Mouse (Mus musculus) liver, embryonic 12.5 days (tissue): ENCODE results near the gene Mlh1. TPM values are rescaled to one million over a fixed set of nuclear protein-coding genes. Genes with fewer than 3 reads are reported as not detected.
A peak's percentile ranks its signal among the peaks of the same experiment; 100 is the strongest.

ENCODE experiments used
- ATAC-seq: fragments of 200-750 bp; cut with Nextera tagmentation; 2 replicates; pipeline ENCODE4 v1.8.0; 2017; ENCODE audit warnings: moderate number of reproducible peaks, mild to moderate bottlenecking, moderate library complexity
- H3K27ac ChIP-seq: fragments of 300-500 bp; sonication (generic); 2 replicates; pipeline ENCODE4 v1.5.1; 2016; ENCODE audit warnings: mild to moderate bottlenecking
- H3K27me3 ChIP-seq: fragments of 300-500 bp; sonication (generic); replicated peaks from 2 replicates; pipeline ENCODE4 v1.6.1; 2016; ENCODE audit warnings: mild to moderate bottlenecking, moderate library complexity
- H3K36me3 ChIP-seq: fragments of 300-500 bp; sonication (generic); 2 replicates; pipeline ENCODE4 v1.6.1; 2016; ENCODE audit warnings: mild to moderate bottlenecking, moderate library complexity
- H3K4me1 ChIP-seq: fragments of 300-500 bp; sonication (generic); 2 replicates; pipeline ENCODE4 v1.6.1; 2016
- H3K4me2 ChIP-seq: fragments of 300-500 bp; sonication (generic); 2 replicates; pipeline ENCODE4 v1.6.1; 2016; ENCODE audit warnings: mild to moderate bottlenecking, moderate library complexity
- H3K4me3 ChIP-seq: fragments of 300-500 bp; sonication (generic); 2 replicates; pipeline ENCODE4 v1.5.1; 2016; ENCODE audit warnings: mild to moderate bottlenecking, moderate library complexity
- H3K9ac ChIP-seq: fragments of 300-500 bp; sonication (generic); 2 replicates; pipeline ENCODE4 v1.6.1; 2016; ENCODE audit warnings: mild to moderate bottlenecking, moderate library complexity
- H3K9me3 ChIP-seq: fragments of 300-500 bp; sonication (generic); replicated peaks from 2 replicates; pipeline ENCODE4 v1.6.1; 2016; ENCODE audit warnings: mild to moderate bottlenecking, moderate library complexity
- WGBS: fragments of 180-500 bp; shearing (Covaris S2); methylation state at CpG from one replicate; pipeline ENCODE4 v1.1.7; 2016; ENCODE audit not compliant: insufficient replicate concordance; 5-methylcytosine and 5-hydroxymethylcytosine counted together
- polyA plus RNA-seq: library from polyadenylated mRNA; unstranded; fragments of >200 nt; fragmentation: Nextera tagmentation; extraction: Ambion mirVana; gene quantifications from 2 replicates; pipeline ENCODE4 v1.2.1, GENCODE M21; 2016

The Mlh1 gene
- polyA plus RNA-seq = 33.6 and 35.8 TPM in 2 replicates

- Histone ChIP-seq H3K27ac (peak within 1 kb of the TSS; percentile 99), H3K4me3 (peak within 1 kb of the TSS; percentile 92), H3K4me1 (peaks cover 58% of the 10 kb centered on the region), H3K36me3 (peaks cover 37% of the 10 kb centered on the region), H3K27me3 (no peaks in the 10 kb centered on the region), H3K9me3 (no peaks in the 10 kb centered on the region), H3K9ac (peak within 1 kb of the TSS; percentile 97), H3K4me2 (peak within 1 kb of the TSS; percentile 89)
- under 1% methylated on average over 64 of the region's 64 CpGs for WGBS
- peak; percentile 97 for ATAC-seq
Observed at GRCm38 (mm10) chr9:111271434-111272160, at the start of gene Mlh1, which contains the start of gene Epm2aip1. Gene Mlh1 (minus strand): TSS chr9:111271791. Gene Epm2aip1 (plus strand): TSS chr9:111271929.

GRCm38 (mm10) chr9:111320912-111321311 is 49.3 kb upstream of the Mlh1 start:
- Histone ChIP-seq H3K9me3 (no peaks in the 10 kb centered on the region), H3K36me3 (no peaks in the 10 kb centered on the region), H3K4me1 (no peaks in the 10 kb centered on the region), H3K9ac (no peak overlapping the region), H3K27me3 (peaks cover 10% of the 10 kb centered on the region; the same call in 1 of the 2 replicates), H3K4me2 (no peak overlapping the region), H3K4me3 (no peak overlapping the region), H3K27ac (no peak overlapping the region)
- WGBS = 61% methylated on average over 4 of the region's 4 CpGs
- no peak for ATAC-seq

- H3K9ac ChIP-seq = no peak overlapping the region
- H3K4me2 ChIP-seq = no peak overlapping the region
- ATAC-seq = no peak
- H3K4me3 ChIP-seq = no peak overlapping the region
- peaks cover 11% of the 10 kb centered on the region; the same call in 1 of the 2 replicates for H3K4me1 ChIP-seq
- 29% methylated on average over 5 of the region's 5 CpGs for WGBS
- no peaks in the 10 kb centered on the region for H3K36me3 ChIP-seq
- H3K27ac ChIP-seq = no peak overlapping the region
- 0 out of 2 replicates have a peak, but pooled peaks cover 4% of the 10 kb centered on the region for H3K9me3 ChIP-seq
- H3K27me3 ChIP-seq = peaks cover 67% of the 10 kb centered on the region
Observed at GRCm38 (mm10) chr9:111314219-111314618, 42.6 kb upstream of the Mlh1 start.

DNA sequence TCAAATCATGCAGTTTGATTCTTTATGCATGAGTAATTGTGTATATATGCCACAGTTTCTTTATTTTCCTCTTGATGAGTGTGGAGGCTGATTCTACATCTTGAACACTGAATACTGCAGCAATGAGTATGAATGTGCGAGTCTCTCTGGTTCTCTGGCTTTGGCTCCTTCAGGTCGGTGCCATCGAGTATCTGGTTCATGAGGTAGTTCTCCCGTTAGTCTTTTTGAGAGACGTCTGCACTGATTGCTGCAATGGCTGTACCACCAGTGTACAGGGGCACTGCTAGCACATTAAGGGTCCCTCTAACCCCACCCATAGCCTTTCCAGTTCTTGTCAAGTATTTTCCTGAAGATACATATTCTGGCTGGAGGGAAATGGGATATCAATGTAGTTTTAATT is 42.2 kb upstream of the Mlh1 start:
- Histone ChIP-seq H3K4me2 (no peak overlapping the region), H3K9me3 (0 out of 2 replicates have a peak, but pooled peaks cover 4% of the 10 kb centered on the region), H3K4me3 (no peak overlapping the region), H3K27ac (no peak overlapping the region), H3K36me3 (no peaks in the 10 kb centered on the region), H3K4me1 (peaks cover 11% of the 10 kb centered on the region; the same call in 1 of the 2 replicates), H3K27me3 (peaks cover 71% of the 10 kb centered on the region), H3K9ac (no peak overlapping the region)
- ATAC-seq = no peak
- 17% methylated on average over 5 of the region's 5 CpGs for WGBS

DNA sequence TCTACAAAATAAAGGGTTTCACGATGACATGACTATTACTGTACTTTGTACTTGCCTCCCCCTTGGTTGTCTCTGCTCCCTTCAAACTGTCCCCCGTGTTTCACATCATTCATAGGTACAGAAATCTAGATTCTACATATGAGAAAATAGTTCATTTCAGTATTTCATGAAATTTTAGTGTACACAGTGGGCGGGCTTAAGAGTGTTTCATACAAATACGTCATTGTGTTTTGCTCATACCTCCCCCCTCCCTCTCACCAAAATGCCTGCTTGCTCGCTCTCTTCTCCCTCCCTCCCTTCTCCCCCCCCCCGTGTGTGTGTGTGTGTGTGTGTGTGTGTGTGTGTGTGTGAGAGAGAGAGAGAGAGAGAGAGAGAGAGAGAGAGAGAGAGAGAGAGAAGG is 41.7 kb upstream of the Mlh1 start:
- H3K4me3 ChIP-seq = no peak overlapping the region
- no peak overlapping the region for H3K4me2 ChIP-seq
- H3K36me3 ChIP-seq = no peaks in the 10 kb centered on the region
- H3K9me3 ChIP-seq = 0 out of 2 replicates have a peak, but pooled peaks cover 4% of the 10 kb centered on the region
- H3K9ac ChIP-seq = no peak overlapping the region
- ATAC-seq = no peak
- peaks cover 75% of the 10 kb centered on the region for H3K27me3 ChIP-seq
- H3K27ac ChIP-seq = no peak overlapping the region
- peaks cover 11% of the 10 kb centered on the region; the same call in 1 of the 2 replicates for H3K4me1 ChIP-seq
- WGBS = 14% methylated on average over 5 of the region's 6 CpGs

DNA sequence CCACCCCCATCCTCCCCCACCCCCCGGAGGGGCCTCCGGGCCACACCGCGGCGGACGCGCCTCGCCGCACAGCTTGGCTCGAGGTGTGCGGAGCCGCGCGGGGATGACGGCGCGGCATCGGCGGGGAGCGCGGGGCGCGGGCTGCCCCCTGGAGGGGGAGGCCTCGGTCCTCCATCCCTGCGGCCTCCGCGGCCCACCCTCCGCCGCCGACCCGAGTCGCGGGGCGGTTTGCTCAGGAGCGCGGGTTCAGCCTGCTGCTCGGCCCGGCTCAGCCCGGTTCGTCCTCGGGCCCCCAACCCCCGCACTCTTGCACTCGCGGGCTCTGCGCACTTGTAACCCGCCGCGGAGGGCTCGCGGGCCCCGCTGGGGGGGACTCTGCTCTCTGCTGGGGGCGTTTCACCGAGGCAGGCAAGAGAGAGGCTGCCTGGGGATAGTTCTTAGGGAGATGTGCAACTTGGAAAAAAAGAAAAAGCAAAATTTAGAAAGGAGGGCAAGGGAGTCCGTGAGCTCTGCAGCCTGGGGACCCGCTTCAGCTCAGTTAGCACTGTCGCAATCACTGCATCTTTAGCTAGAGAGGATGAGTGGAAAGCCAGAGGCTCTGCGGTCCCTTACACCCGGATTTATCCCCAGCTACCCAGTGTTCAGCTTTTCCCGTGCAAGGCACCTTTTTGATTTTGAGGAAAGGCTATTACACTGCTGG is 41.0 kb upstream of the Mlh1 start:
- peaks cover 70% of the 10 kb centered on the region for H3K27me3 ChIP-seq
- H3K4me3 ChIP-seq = peak overlapping the region; percentile 39
- H3K4me2 ChIP-seq = peak overlapping the region; percentile 66
- H3K4me1 ChIP-seq = peaks cover 11% of the 10 kb centered on the region; the same call in 1 of the 2 replicates
- H3K9me3 ChIP-seq = 0 out of 2 replicates have a peak, but pooled peaks cover 4% of the 10 kb centered on the region
- no peak for ATAC-seq
- WGBS = under 1% methylated on average over 59 of the region's 59 CpGs
- no peak overlapping the region for H3K27ac ChIP-seq
- H3K36me3 ChIP-seq = no peaks in the 10 kb centered on the region
- no peak overlapping the region for H3K9ac ChIP-seq

DNA sequence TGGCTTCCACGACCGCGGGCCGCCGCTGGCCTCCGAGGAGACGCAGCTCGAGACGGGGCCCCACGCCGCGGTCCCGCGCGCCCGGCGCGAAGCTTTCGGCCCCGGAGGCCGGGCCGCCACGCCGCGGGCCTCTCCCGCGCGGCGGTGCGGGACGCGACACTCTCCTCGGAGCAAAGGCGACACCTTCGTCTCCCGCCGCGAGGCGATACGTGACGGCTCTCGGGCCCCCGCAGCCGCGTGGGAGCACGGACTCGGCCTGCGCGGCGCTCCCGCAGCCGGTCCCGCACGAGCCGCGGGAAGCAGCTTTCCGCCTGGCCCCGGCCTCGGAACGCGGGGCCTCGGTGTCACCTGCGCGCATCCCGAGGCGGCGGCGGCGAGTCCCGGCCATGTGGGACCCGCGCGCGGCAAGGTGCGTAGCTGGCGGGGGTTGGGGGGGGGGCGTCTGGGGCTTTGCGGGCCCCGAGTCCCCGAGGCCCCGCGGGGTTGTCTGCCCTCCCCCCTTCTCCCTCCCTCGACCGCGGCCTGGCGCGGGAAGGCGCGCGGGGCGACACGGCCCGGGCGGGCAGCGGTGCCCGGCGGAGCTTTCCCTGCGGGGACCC is 40.4 kb upstream of the Mlh1 start:
- 4% methylated on average over 68 of the region's 98 CpGs for WGBS
- H3K9ac ChIP-seq = no peak overlapping the region

DNA sequence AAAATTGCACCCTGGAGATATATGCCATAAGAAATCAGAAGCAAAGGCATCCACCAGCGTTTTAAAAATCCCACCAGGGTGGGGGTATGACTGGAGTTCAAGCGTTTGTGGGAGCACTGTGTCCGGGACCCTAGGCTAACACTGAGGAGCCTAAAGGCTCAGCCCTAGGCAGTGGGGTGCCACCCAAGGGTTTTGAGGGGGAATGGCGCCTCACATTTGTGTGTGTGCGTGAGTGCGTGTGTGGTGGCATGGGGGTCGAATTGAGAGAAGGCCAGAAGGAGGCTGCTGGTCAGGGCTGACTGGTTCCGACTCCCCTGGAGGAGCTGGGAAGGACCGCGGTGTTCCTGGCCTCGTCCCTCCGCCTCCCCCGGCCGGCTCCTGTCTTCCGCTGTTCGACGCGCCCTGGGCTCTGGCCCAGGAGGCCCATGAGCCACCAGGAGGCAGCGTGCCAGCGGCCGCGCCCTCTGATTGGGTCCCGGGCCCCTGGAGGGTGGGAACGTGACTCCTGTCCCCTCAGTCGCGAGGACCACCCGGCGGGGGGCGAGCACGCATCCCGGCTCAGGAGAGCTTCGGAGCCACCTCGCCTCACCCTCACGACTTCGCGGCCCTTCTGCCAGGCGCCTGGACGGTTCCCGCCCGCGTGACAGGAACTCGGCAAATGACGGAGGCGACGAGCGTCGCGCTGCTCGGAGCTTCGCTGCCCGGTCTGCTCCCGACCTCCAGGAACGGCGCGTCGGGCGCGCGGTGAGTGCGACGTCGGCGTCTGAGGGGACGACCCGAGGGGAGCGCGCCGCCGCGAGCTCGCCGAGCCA is 39.6 kb upstream of the Mlh1 start, which contains the start of gene Trank1:
TSS of gene Trank1 (plus strand) at position 709 of the 812 bp plus-strand sequence.
- H3K9ac ChIP-seq = no peak within 1 kb of the TSS
- peak within 1 kb of the TSS; percentile 66 for H3K4me2 ChIP-seq
- H3K27ac ChIP-seq = no peak within 1 kb of the TSS
- H3K27me3 ChIP-seq = peaks cover 65% of the 10 kb centered on the region
- H3K4me1 ChIP-seq = peaks cover 11% of the 10 kb centered on the region; the same call in 1 of the 2 replicates
- ATAC-seq = no peak; the same call in 1 of the 2 replicates
- H3K36me3 ChIP-seq = no peaks in the 10 kb centered on the region
- 0 out of 2 replicates have a peak, but pooled peaks cover 4% of the 10 kb centered on the region for H3K9me3 ChIP-seq
- peak within 1 kb of the TSS; percentile 39 for H3K4me3 ChIP-seq
- 11% methylated on average over 72 of the region's 72 CpGs for WGBS

More for the DNA sequence above, 40.4 kb upstream of the Mlh1 start:
- Histone ChIP-seq H3K27ac (no peak overlapping the region), H3K4me1 (peaks cover 11% of the 10 kb centered on the region; the same call in 1 of the 2 replicates), H3K4me2 (peak overlapping the region; percentile 66), H3K27me3 (peaks cover 65% of the 10 kb centered on the region), H3K36me3 (no peaks in the 10 kb centered on the region), H3K4me3 (peak overlapping the region; percentile 39), H3K9me3 (0 out of 2 replicates have a peak, but pooled peaks cover 4% of the 10 kb centered on the region)
- ATAC-seq = no peak

DNA sequence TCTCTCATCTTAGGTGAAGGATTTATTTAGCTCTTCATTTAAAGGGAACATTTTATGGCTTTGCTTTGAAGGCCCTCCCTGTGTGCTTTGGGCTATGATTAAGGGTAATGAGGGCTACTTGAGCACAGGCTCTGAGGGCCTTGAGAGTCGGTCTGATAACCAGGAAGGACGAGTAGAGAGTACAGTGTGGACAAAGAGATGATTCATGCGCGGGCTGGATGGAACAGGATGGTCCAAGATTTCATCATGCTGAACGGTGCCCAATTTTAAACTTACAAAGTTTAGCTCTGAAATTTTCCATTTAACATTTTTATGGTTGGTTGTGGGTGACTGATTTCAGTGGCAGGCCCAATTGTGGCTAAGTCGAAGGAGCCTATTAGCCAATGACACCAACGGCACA is 34.6 kb upstream of the Mlh1 start:
- Histone ChIP-seq H3K36me3 (no peaks in the 10 kb centered on the region), H3K27ac (no peak overlapping the region), H3K9ac (no peak overlapping the region), H3K4me1 (no peaks in the 10 kb centered on the region), H3K9me3 (0 out of 2 replicates have a peak, but pooled peaks cover 4% of the 10 kb centered on the region), H3K4me3 (no peak overlapping the region), H3K27me3 (peaks cover 27% of the 10 kb centered on the region), H3K4me2 (no peak overlapping the region)
- WGBS = 73% methylated on average over 7 of the region's 7 CpGs
- no peak for ATAC-seq

DNA sequence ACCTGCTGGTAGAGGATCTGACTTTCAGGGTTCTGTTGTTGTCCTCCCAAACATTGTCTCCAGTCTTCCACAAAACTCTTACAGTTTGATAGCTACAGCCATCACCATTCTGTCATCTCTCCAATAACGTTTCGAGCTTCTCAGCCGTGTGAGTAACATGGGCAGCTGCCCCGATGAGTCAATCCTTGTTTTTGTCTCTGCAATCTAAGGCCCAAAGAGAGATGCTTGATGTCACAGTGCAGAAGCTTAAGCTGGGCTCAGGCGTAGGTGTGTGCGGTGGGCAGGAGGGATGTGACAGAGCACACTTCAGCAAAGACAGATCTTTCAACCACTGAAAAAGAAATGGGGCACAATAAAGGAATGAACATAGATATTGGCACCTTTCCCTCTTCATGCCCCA is 32.4 kb upstream of the Mlh1 start:
- no peak for ATAC-seq
- Histone ChIP-seq H3K4me3 (no peak overlapping the region), H3K4me1 (no peaks in the 10 kb centered on the region), H3K27me3 (peaks cover 6% of the 10 kb centered on the region), H3K36me3 (no peaks in the 10 kb centered on the region), H3K9me3 (no peaks in the 10 kb centered on the region), H3K4me2 (no peak overlapping the region), H3K27ac (no peak overlapping the region), H3K9ac (no peak overlapping the region)
- 73% methylated on average over 6 of the region's 6 CpGs for WGBS
